Mouse (Mus musculus): ENCODE results near the gene Olfr133.
"Not testable (repeated sequence)": the region's sequence is repeated elsewhere in the genome, so short reads cannot be mapped to it uniquely, and the experiment has no call there.

The Olfr133 gene

DNA sequence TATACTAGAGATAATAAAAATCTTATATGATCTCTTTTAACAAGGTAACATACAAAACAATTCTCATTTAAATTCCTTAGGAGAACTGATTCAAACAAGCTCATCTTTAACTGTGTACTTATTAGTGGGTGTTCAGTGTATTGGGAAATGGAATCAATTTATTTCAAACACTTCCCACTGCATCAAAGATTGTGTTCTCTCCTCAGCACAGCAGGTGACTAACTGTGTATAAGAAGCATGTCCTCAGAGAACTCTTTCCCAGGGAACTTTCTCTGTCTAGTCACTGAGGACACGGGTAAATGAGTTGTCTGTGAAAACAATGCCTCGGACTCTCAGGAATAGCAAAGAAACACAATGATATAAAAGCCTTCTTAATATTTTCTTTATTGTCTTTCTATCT, at the start of gene Olfr133:
TSS of gene Olfr133 (plus strand) at position 301 of the 400 bp plus-strand sequence.
- no peak for DNase-seq (ENCODE audit: low spot score)

DNA sequence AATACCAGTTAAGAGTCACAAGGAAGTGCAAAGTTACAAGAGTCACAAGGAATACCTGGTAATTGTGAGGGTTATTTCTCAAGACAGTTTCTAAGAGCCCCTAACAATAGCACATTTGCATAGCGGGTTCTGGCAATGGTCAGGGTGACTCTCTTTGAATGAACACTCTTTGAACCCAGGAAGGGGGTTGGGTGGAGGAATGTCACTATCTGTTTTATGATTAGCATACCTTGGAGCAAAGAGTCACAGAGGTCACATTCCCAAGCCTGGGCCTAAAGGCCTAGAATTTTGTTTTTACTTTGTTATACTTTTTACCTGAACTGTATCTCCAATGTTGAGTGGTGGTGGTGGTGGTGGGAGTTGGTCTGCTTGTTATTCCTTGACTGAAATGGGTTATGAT, 20.9 kb upstream of the Olfr133 start:
- not testable (repeated sequence) for DNase-seq (ENCODE audit: low spot score)

DNA sequence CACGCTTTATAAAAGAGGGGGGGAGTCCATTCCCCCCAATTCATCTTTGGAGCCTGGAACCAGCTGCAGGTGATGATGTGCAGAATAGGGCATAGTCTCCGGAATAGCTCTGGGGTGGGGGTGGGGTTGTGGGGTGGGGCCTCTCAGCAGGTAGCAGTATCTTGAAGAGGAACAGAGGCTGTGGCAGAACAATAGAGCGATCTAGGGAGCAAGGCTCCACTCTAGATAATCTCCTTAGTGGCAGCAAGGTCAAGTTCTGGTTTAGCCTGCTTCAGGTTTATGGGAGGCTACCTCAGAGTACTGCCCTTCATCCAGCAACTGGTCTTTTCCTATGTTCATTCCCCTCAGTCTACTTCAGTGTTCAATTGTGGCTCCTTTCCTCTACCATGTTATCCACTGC, 19.7 kb upstream of the Olfr133 start:
- not testable (repeated sequence) for DNase-seq (ENCODE audit: low spot score)

DNA sequence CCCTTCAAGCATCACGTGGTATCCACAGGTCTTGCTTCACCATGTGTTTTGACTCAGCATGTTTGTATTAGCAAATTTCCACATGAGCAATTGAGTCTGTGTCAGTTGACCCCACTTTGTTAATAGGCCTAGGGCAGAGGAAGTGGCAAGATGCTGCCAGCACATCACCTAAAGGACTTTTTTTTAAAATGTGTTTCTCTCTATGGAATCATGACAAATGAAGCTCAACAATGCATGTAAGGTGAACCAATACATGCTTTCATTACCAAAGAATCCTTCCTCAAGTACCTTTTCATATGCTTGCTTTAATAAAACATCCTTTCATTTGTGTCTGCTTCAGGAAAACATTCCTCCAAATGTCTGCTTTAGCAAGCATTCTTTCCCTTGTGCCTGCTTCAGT, 10.7 kb upstream of the Olfr133 start, which contains the start of gene Olfr132:
TSS of gene Olfr132 (minus strand) at position 101 of the 400 bp plus-strand sequence.
- no peak for DNase-seq (ENCODE audit: low spot score)

DNA sequence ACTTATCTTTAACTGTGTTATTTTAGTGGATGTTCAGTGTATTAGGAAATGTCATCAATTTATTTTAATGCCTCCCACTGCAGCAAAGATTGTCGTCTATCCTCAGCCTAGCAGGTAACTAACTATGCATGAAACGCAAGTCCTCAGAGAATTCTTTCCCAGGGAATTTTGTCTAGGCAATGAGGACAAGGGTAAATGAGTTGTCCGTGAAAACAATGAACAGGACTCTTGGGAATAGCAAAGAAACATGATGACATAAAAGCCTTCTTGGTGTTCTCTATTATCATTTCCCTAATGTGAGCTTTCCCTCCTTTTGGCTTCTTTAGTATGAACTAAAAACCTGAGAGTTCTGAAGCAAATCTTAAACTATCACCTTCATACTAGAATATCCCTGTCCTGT, 26.0 kb downstream of the Olfr133 start, which contains the start of gene Olfr134:
TSS of gene Olfr134 (plus strand) at position 301 of the 400 bp plus-strand sequence.
- DNase-seq (ENCODE audit: low spot score), result no peak

Data from c-Kit-positive CD71-positive TER-119-positive erythroid progenitor cells, embryonic 14.5 days (primary cell).